Mouse (Mus musculus) lung, postnatal 0 days (tissue): ENCODE results near the gene Wnt11.

Experiments
- CTCF ChIP-seq: IDR thresholded peaks from 2 replicates; pipeline ENCODE4 v1.5.1; 2016; ENCODE audit warnings: antibody characterized with exemption, mild to moderate bottlenecking
- EP300 ChIP-seq: IDR thresholded peaks from 2 replicates; pipeline ENCODE4 v1.6.1; 2016; ENCODE audit warnings: antibody characterized with exemption, mild to moderate bottlenecking, control low read depth

DNA sequence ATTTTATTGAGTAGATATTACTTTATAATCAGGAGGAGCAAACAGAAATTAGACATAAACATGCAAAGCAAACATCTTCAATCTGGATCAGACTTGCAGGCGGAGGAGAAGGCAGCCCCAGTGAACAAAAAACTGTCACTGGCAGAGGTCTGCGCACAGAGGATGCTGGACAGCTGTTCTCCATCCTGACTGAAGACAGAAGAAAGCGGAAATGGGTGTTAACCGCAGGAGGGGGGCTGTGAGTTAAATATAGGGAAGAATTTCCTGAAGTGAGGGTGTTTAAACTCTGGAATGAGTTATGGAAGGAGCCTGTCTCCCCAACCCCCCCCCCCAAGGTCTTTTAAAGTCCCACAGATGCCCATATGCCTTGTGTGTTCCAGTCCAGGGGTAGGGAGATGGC is 64.9 kb downstream of the Wnt11 start:
- TF ChIP-seq CTCF = no peak
- TF ChIP-seq EP300 = no peak
